Mouse (Mus musculus): ENCODE measurements around the gene Xpot. TPM values are rescaled to one million over a fixed set of nuclear protein-coding genes. Genes with fewer than 3 reads are reported as not detected.

Xpot gene
- polyA plus RNA-seq, 1 experiment from 2014 or later, result 42.8 TPM

- Histone ChIP-seq H3K36me3 (ENCODE audit: control insufficient read depth, insufficient read depth, low read length) (peaks cover 36% of the 10 kb centered on the region), H3K4me1 (replicated peaks; ENCODE audit: control insufficient read depth, insufficient read depth, low read length) (peaks cover 4% of the 10 kb centered on the region; the same call in 1 of the 2 replicates), H3K9ac (ENCODE audit: low read length) (peak overlapping the region; percentile 89), H3K27ac (ENCODE audit: low read length) (no peak overlapping the region), H3K4me2 (ENCODE audit: low read depth, low read length) (peak overlapping the region; percentile 70), H3K4me3 (ENCODE audit: low read length) (peak overlapping the region; percentile 88), H3K9me3 (ENCODE audit: control insufficient read depth, low read length) (no peaks in the 10 kb centered on the region), H3K27me3 (ENCODE audit: control insufficient read depth, insufficient read depth, low read depth, low read length) (no peaks in the 10 kb centered on the region)
- ATAC-seq (ENCODE audit: low read depth), result no peak
- WGBS, result 78% methylated on average over 20 of the region's 20 CpGs
Observed at GRCm38 (mm10) chr10:121585056-121585790, 40.9 kb downstream of the Xpot start.

GRCm38 (mm10) chr10:121584033-121584432 is 42.1 kb downstream of the Xpot start:
- no peak for ATAC-seq (ENCODE audit: low read depth)
- no peak overlapping the region for H3K4me2 ChIP-seq (ENCODE audit: low read depth, low read length)
- 92% methylated on average over 10 of the region's 10 CpGs for WGBS
- H3K27ac ChIP-seq (ENCODE audit: low read length), result no peak overlapping the region
- H3K9me3 ChIP-seq (ENCODE audit: control insufficient read depth, low read length), result no peaks in the 10 kb centered on the region
- H3K9ac ChIP-seq (ENCODE audit: low read length), result no peak overlapping the region
- H3K27me3 ChIP-seq (ENCODE audit: control insufficient read depth, insufficient read depth, low read depth, low read length), result no peaks in the 10 kb centered on the region
- H3K4me3 ChIP-seq (ENCODE audit: low read length), result no peak overlapping the region
- peaks cover 34% of the 10 kb centered on the region for H3K36me3 ChIP-seq (ENCODE audit: control insufficient read depth, insufficient read depth, low read length)
- H3K4me1 ChIP-seq (replicated peaks; ENCODE audit: control insufficient read depth, insufficient read depth, low read length), result peaks cover 4% of the 10 kb centered on the region; the same call in 1 of the 2 replicates

DNA sequence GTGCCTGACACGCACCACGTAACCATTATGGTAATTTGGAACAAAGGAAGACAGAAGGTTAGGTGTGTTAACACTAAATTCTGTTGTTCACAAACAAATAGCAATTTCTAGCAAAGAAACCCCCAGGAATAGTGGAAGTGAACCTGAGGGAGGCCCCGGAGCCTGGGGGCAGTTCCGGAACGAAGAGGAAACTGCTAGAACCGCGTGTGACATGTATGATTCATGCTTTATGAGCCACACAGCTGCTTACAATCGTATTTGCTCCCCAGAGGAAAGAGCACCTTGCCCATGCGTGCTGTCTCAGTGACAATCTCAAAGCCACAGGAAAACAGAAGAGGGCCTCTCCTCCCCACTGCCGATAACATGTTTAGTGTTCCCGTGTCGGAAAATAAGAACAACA is 43.1 kb downstream of the Xpot start:
- WGBS, result 80% methylated on average over 12 of the region's 12 CpGs
- ATAC-seq (ENCODE audit: low read depth), result no peak
- Histone ChIP-seq H3K4me3 (ENCODE audit: low read length) (no peak overlapping the region), H3K4me1 (replicated peaks; ENCODE audit: control insufficient read depth, insufficient read depth, low read length) (peaks cover 4% of the 10 kb centered on the region; the same call in 1 of the 2 replicates), H3K27me3 (ENCODE audit: control insufficient read depth, insufficient read depth, low read depth, low read length) (no peaks in the 10 kb centered on the region), H3K36me3 (ENCODE audit: control insufficient read depth, insufficient read depth, low read length) (peaks cover 38% of the 10 kb centered on the region), H3K9me3 (ENCODE audit: control insufficient read depth, low read length) (no peaks in the 10 kb centered on the region), H3K4me2 (ENCODE audit: low read depth, low read length) (no peak overlapping the region), H3K27ac (ENCODE audit: low read length) (peak overlapping the region; percentile 46), H3K9ac (ENCODE audit: low read length) (no peak overlapping the region)

DNA sequence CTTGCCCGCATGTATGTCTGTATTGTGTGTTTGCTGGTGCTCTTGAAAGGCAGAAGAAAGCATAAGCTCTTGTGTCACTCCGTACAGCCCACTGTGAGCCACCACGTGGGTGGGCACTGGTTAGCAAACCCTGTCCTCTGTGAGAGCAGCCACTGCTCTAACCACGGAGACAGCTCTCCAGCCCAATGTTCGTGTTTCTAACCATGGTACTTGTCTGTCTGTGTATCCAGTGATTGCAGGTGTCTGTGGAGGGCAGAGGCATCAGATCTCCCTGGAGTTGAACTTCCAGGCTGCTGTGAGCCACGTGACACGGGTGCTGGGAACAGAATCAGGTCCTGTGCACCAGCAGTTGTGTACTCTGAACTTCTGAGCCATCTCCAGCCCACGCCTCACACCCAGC is 43.8 kb downstream of the Xpot start:
- Histone ChIP-seq H3K9ac (ENCODE audit: low read length) (no peak overlapping the region), H3K4me1 (replicated peaks; ENCODE audit: control insufficient read depth, insufficient read depth, low read length) (peaks cover 4% of the 10 kb centered on the region; the same call in 1 of the 2 replicates), H3K4me2 (ENCODE audit: low read depth, low read length) (no peak overlapping the region), H3K27ac (ENCODE audit: low read length) (peak overlapping the region; percentile 39; the same call in 1 of the 2 replicates), H3K27me3 (ENCODE audit: control insufficient read depth, insufficient read depth, low read depth, low read length) (no peaks in the 10 kb centered on the region), H3K4me3 (ENCODE audit: low read length) (no peak overlapping the region), H3K36me3 (ENCODE audit: control insufficient read depth, insufficient read depth, low read length) (peaks cover 40% of the 10 kb centered on the region), H3K9me3 (ENCODE audit: control insufficient read depth, low read length) (no peaks in the 10 kb centered on the region)
- 90% methylated on average over 8 of the region's 8 CpGs for WGBS
- no peak for ATAC-seq (ENCODE audit: low read depth)

DNA sequence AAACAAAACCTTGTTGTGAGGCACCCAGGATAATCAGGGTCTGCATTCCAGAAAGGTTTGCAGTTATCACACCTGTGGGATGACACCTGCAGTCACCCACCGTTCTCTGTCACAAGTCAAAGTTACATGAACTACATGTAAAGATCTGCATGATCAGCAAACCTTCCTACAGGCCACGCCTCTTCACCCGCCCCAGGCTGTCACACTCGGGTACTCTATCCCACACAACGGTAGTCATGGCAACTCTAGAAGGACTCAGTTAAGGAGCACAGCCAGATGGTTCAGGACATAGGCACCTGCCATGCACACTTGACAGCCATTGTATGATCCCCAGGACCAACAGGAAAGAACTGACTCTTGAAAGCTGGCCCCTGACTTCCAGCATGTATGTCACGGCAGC is 44.7 kb downstream of the Xpot start:
- Histone ChIP-seq H3K27ac (ENCODE audit: low read length) (no peak overlapping the region), H3K9ac (ENCODE audit: low read length) (no peak overlapping the region), H3K9me3 (ENCODE audit: control insufficient read depth, low read length) (no peaks in the 10 kb centered on the region), H3K4me2 (ENCODE audit: low read depth, low read length) (no peak overlapping the region), H3K4me1 (replicated peaks; ENCODE audit: control insufficient read depth, insufficient read depth, low read length) (peaks cover 4% of the 10 kb centered on the region; the same call in 1 of the 2 replicates), H3K36me3 (ENCODE audit: control insufficient read depth, insufficient read depth, low read length) (peaks cover 40% of the 10 kb centered on the region), H3K4me3 (ENCODE audit: low read length) (no peak overlapping the region), H3K27me3 (ENCODE audit: control insufficient read depth, insufficient read depth, low read depth, low read length) (no peaks in the 10 kb centered on the region)
- 77% methylated on average over 6 of the region's 6 CpGs for WGBS
- ATAC-seq (ENCODE audit: low read depth), result 0 out of 2 replicates have a peak, but pooled peaks have one; percentile 6

DNA sequence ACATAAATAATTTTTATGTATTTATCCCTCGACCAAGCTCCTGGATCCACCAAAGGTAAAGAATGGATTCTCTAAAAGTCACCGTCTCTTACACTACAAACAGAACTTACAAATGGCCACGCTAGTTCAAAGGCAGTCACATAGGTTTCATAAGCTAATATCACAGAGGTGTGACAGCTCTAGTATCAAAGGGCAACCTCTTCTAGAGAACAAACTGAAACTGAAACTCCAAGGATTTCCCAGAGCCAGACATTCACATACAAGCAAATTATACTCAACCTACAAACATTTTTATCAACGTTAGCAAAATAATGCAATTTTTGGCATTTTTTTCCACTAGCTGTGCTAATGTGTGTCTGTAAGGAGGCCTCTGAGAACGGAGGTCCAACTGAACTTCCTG is 45.8 kb downstream of the Xpot start:
- Histone ChIP-seq H3K9me3 (ENCODE audit: control insufficient read depth, low read length) (no peaks in the 10 kb centered on the region), H3K9ac (ENCODE audit: low read length) (no peak overlapping the region), H3K36me3 (ENCODE audit: control insufficient read depth, insufficient read depth, low read length) (peaks cover 48% of the 10 kb centered on the region), H3K4me1 (replicated peaks; ENCODE audit: control insufficient read depth, insufficient read depth, low read length) (peaks cover 3% of the 10 kb centered on the region; the same call in 1 of the 2 replicates), H3K27ac (ENCODE audit: low read length) (no peak overlapping the region), H3K4me2 (ENCODE audit: low read depth, low read length) (no peak overlapping the region), H3K27me3 (ENCODE audit: control insufficient read depth, insufficient read depth, low read depth, low read length) (no peaks in the 10 kb centered on the region), H3K4me3 (ENCODE audit: low read length) (no peak overlapping the region)
- no peak for ATAC-seq (ENCODE audit: low read depth)
- 97% methylated on average over 5 of the region's 5 CpGs for WGBS

DNA sequence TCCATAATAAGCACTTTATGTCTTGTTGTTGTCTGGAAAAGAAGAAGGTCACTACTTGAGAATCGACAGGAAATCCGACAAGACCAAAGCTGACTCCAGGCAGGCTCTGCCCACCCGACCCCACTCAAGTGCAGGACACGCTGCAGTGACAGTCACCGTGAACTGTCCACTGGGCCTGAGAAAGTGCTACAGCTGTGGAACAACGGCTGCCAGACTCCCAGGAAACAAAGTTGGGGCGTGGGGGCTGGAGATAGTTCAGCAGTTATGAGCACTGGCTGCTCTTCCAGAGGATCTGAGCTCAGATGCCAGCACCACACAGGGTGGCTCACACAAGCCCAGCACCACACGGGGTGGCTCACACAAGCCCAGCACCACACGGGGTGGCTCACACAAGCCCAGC is 49.8 kb downstream of the Xpot start:
- Histone ChIP-seq H3K27me3 (ENCODE audit: control insufficient read depth, insufficient read depth, low read depth, low read length) (no peaks in the 10 kb centered on the region), H3K4me1 (replicated peaks; ENCODE audit: control insufficient read depth, insufficient read depth, low read length) (no peaks in the 10 kb centered on the region), H3K36me3 (ENCODE audit: control insufficient read depth, insufficient read depth, low read length) (peaks cover 44% of the 10 kb centered on the region), H3K9ac (ENCODE audit: low read length) (no peak overlapping the region), H3K9me3 (ENCODE audit: control insufficient read depth, low read length) (no peaks in the 10 kb centered on the region), H3K4me2 (ENCODE audit: low read depth, low read length) (no peak overlapping the region), H3K4me3 (ENCODE audit: low read length) (no peak overlapping the region), H3K27ac (ENCODE audit: low read length) (no peak overlapping the region)
- ATAC-seq (ENCODE audit: low read depth), result no peak
- WGBS, result 72% methylated on average over 8 of the region's 9 CpGs

DNA sequence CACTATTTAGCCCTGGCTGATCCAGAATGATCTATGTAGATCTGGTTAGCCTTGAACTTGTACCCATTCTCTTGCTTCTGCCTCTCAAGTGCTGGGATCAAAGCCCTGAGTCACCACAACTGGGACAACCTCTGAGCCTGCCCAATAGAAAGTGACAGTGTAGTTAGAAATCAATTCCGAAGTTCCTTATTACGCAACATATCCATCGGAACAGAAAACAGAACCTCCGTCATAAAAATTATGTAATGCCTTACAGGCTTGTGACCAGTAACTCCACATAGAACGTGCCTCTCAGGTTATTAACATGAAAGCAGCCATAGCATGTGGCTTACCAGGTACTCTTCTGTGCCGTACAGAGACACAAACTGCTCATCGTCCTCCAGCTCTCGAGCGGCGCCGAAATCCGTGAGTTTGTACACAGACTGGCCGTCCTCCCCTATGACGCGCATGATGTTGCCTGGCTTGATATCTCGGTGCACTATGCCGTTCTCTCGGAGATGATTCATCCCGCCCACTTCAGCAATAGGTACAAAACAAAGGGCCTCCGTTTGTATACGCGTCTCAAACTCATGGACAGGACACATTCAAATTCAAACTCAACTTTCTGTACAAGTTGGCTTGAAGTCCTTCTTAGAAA is 54.5 kb downstream of the Xpot start:
- Histone ChIP-seq H3K9me3 (ENCODE audit: control insufficient read depth, low read length) (no peaks in the 10 kb centered on the region), H3K4me2 (ENCODE audit: low read depth, low read length) (no peak overlapping the region), H3K36me3 (ENCODE audit: control insufficient read depth, insufficient read depth, low read length) (peaks cover 52% of the 10 kb centered on the region), H3K4me1 (replicated peaks; ENCODE audit: control insufficient read depth, insufficient read depth, low read length) (no peaks in the 10 kb centered on the region), H3K4me3 (ENCODE audit: low read length) (no peak overlapping the region), H3K9ac (ENCODE audit: low read length) (no peak overlapping the region), H3K27me3 (ENCODE audit: control insufficient read depth, insufficient read depth, low read depth, low read length) (no peaks in the 10 kb centered on the region), H3K27ac (ENCODE audit: low read length) (no peak overlapping the region)
- WGBS, result 96% methylated on average over 22 of the region's 22 CpGs
- ATAC-seq (ENCODE audit: low read depth), result no peak

DNA sequence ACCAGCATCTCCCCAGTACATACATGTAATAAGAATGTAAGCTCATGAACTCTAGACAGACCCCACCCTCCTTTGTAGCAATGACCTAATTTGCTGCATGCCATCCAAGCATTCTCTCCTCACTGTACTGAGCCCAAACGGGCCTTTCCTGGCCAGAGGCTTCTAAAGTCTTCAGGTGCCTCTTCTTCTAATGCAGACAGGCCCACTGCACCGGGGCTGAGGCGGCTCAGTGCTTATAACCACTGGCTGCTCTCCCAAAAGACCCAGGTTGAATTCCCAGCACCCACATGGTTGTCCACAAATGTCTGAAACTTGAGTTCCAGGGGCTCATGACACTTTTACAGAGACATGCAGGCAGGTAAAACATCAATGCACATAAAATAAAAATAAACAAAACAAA is 55.1 kb downstream of the Xpot start:
- Histone ChIP-seq H3K4me1 (replicated peaks; ENCODE audit: control insufficient read depth, insufficient read depth, low read length) (no peaks in the 10 kb centered on the region), H3K4me2 (ENCODE audit: low read depth, low read length) (no peak overlapping the region), H3K27ac (ENCODE audit: low read length) (no peak overlapping the region), H3K4me3 (ENCODE audit: low read length) (no peak overlapping the region), H3K9ac (ENCODE audit: low read length) (no peak overlapping the region), H3K36me3 (ENCODE audit: control insufficient read depth, insufficient read depth, low read length) (peaks cover 49% of the 10 kb centered on the region), H3K27me3 (ENCODE audit: control insufficient read depth, insufficient read depth, low read depth, low read length) (no peaks in the 10 kb centered on the region), H3K9me3 (ENCODE audit: control insufficient read depth, low read length) (no peaks in the 10 kb centered on the region)
- ATAC-seq (ENCODE audit: low read depth), result no peak
- WGBS, result 97% methylated on average over 3 of the region's 3 CpGs

Data from lung, embryonic 16.5 days (tissue).